Mouse (Mus musculus): Measurements from ENCODE around the gene Sdha. TPM values are rescaled to one million over a fixed set of nuclear protein-coding genes. Genes with fewer than 3 reads are reported as not detected.

The Sdha gene
- 274 and 421 TPM in 2 replicates for total RNA-seq (2017)

GRCm38 (mm10) chr13:74349566-74350434, at the start of gene Sdha, which contains the start of gene Ccdc127:
Sdha (minus strand) TSS chr13:74350280.
Ccdc127 (plus strand) TSS chr13:74350309.
- ATAC-seq (replicated peaks in 1 of 2; ENCODE audit: insufficient read depth in 1 of 2, low FRiP score in 2 of 2, low TSS enrichment in 1 of 2, low read depth in 1 of 2, poor library complexity in 2 of 2, severe bottlenecking in 2 of 2) = peak; percentile 94 to 98

GRCm38 (mm10) chr13:74399298-74399839, 49.3 kb upstream of the Sdha start, which contains the start of gene Ftl1-ps1:
Ftl1-ps1 (plus strand) TSS chr13:74399694.
- ATAC-seq (replicated peaks in 1 of 2; ENCODE audit: insufficient read depth in 1 of 2, low FRiP score in 2 of 2, low TSS enrichment in 1 of 2, low read depth in 1 of 2, poor library complexity in 2 of 2, severe bottlenecking in 2 of 2) = no peak

GRCm38 (mm10) chr13:74391156-74391555, 41.1 kb upstream of the Sdha start:
- ATAC-seq (replicated peaks in 1 of 2; ENCODE audit: insufficient read depth in 1 of 2, low FRiP score in 2 of 2, low TSS enrichment in 1 of 2, low read depth in 1 of 2, poor library complexity in 2 of 2, severe bottlenecking in 2 of 2) = no peak

- ATAC-seq (replicated peaks in 1 of 2; ENCODE audit: insufficient read depth in 1 of 2, low FRiP score in 2 of 2, low TSS enrichment in 1 of 2, low read depth in 1 of 2, poor library complexity in 2 of 2, severe bottlenecking in 2 of 2) = peak; percentile 94 to 98
These were observed 40.4 kb upstream of the Sdha start, which contains the start of gene Zfp72 for GRCm38 (mm10) chr13:74390371-74390990. Zfp72 (minus strand) TSS chr13:74390836.

- ATAC-seq (replicated peaks in 1 of 2; ENCODE audit: insufficient read depth in 1 of 2, low FRiP score in 2 of 2, low TSS enrichment in 1 of 2, low read depth in 1 of 2, poor library complexity in 2 of 2, severe bottlenecking in 2 of 2) = no peak
These were observed 39.6 kb upstream of the Sdha start for GRCm38 (mm10) chr13:74389730-74390129.

GRCm38 (mm10) chr13:74382289-74382688, 32.2 kb upstream of the Sdha start:
- no peak for ATAC-seq (replicated peaks in 1 of 2; ENCODE audit: insufficient read depth in 1 of 2, low FRiP score in 2 of 2, low TSS enrichment in 1 of 2, low read depth in 1 of 2, poor library complexity in 2 of 2, severe bottlenecking in 2 of 2)

- ATAC-seq (replicated peaks in 1 of 2; ENCODE audit: insufficient read depth in 1 of 2, low FRiP score in 2 of 2, low TSS enrichment in 1 of 2, low read depth in 1 of 2, poor library complexity in 2 of 2, severe bottlenecking in 2 of 2) = no peak
These were observed 31.6 kb upstream of the Sdha start for GRCm38 (mm10) chr13:74381533-74382276.

GRCm38 (mm10) chr13:74363859-74364235, 13.8 kb upstream of the Sdha start, which contains the start of gene Lrrc14b:
Lrrc14b (minus strand) TSS chr13:74364005.
- peak; percentile 27 to 46; a peak in 1 of 4 replicates for ATAC-seq (replicated peaks in 1 of 2; ENCODE audit: insufficient read depth in 1 of 2, low FRiP score in 2 of 2, low TSS enrichment in 1 of 2, low read depth in 1 of 2, poor library complexity in 2 of 2, severe bottlenecking in 2 of 2)

GRCm38 (mm10) chr13:74363176-74363858, 13.2 kb upstream of the Sdha start:
- ATAC-seq (replicated peaks in 1 of 2; ENCODE audit: insufficient read depth in 1 of 2, low FRiP score in 2 of 2, low TSS enrichment in 1 of 2, low read depth in 1 of 2, poor library complexity in 2 of 2, severe bottlenecking in 2 of 2) = 0 out of 4 replicates have a peak, but pooled peaks of 1 of the 2 experiments have one; percentile 18

- no peak for ATAC-seq (replicated peaks in 1 of 2; ENCODE audit: insufficient read depth in 1 of 2, low FRiP score in 2 of 2, low TSS enrichment in 1 of 2, low read depth in 1 of 2, poor library complexity in 2 of 2, severe bottlenecking in 2 of 2)
These were observed 12.1 kb upstream of the Sdha start for GRCm38 (mm10) chr13:74362218-74362617.

GRCm38 (mm10) chr13:74356491-74356890, 6.4 kb upstream of the Sdha start:
- no peak for ATAC-seq (replicated peaks in 1 of 2; ENCODE audit: insufficient read depth in 1 of 2, low FRiP score in 2 of 2, low TSS enrichment in 1 of 2, low read depth in 1 of 2, poor library complexity in 2 of 2, severe bottlenecking in 2 of 2)

- ATAC-seq (replicated peaks in 1 of 2; ENCODE audit: insufficient read depth in 1 of 2, low FRiP score in 2 of 2, low TSS enrichment in 1 of 2, low read depth in 1 of 2, poor library complexity in 2 of 2, severe bottlenecking in 2 of 2) = peak in 1 of 2 experiments; percentile 6; a peak in 1 of 4 replicates
These were observed 391 bp upstream of the Sdha start for GRCm38 (mm10) chr13:74350435-74350906.

- ATAC-seq (replicated peaks in 1 of 2; ENCODE audit: insufficient read depth in 1 of 2, low FRiP score in 2 of 2, low TSS enrichment in 1 of 2, low read depth in 1 of 2, poor library complexity in 2 of 2, severe bottlenecking in 2 of 2) = peak; percentile 98 to 99
These were observed 9.0 kb downstream of the Sdha start for GRCm38 (mm10) chr13:74341036-74341435.

GRCm38 (mm10) chr13:74329321-74329720, 20.8 kb downstream of the Sdha start:
- no peak for ATAC-seq (replicated peaks in 1 of 2; ENCODE audit: insufficient read depth in 1 of 2, low FRiP score in 2 of 2, low TSS enrichment in 1 of 2, low read depth in 1 of 2, poor library complexity in 2 of 2, severe bottlenecking in 2 of 2)

GRCm38 (mm10) chr13:74317170-74317849, 32.8 kb downstream of the Sdha start, which contains the start of gene Pdcd6:
Pdcd6 (minus strand) TSS chr13:74317580.
- peak; percentile 98 for ATAC-seq (replicated peaks in 1 of 2; ENCODE audit: insufficient read depth in 1 of 2, low FRiP score in 2 of 2, low TSS enrichment in 1 of 2, low read depth in 1 of 2, poor library complexity in 2 of 2, severe bottlenecking in 2 of 2)

GRCm38 (mm10) chr13:74316789-74317169, 33.3 kb downstream of the Sdha start:
- no peak for ATAC-seq (replicated peaks in 1 of 2; ENCODE audit: insufficient read depth in 1 of 2, low FRiP score in 2 of 2, low TSS enrichment in 1 of 2, low read depth in 1 of 2, poor library complexity in 2 of 2, severe bottlenecking in 2 of 2)

Data from hematopoietic stem cell, adult 5-6 weeks (primary cell).